In genomic region chr2:128450045-128450444, GRCm38 (mm10) we compare ENCODE assay signal across 24 mouse cellular contexts.
A peak's percentile ranks its signal among the peaks of the same experiment; 100 is the strongest.
DNase-seq lines count a peak whose midpoint lies in the region; ATAC-seq and TF ChIP-seq lines count a peak whose summit lies in the region.
"Had no signal": no experiment of that assay in that cellular context is flagged by ENCODE, and none has a peak within 500 bp of the region (broad histone marks: within the 10 kb centered on the region; RNA-seq: fewer than 3 reads in every experiment).

No protein-coding gene starts in this region.

- peak; percentile 40 for DNase-seq in layer of hippocampus, adult 9-10 months (ENCODE audit: low spot score)
- no peak for DNase-seq in layer of hippocampus, postnatal 10 days (ENCODE audit: low spot score in 2 of 2)
- peak; percentile 21 to 55 for DNase-seq in cerebellum, adult 2 months
- peak; percentile 67 to 73 for DNase-seq in cerebellum, postnatal 10 days
- DNase-seq in heart, adult 11 months: no peak
- no peak for DNase-seq in yolk sac, embryonic 10.5 days (ENCODE audit: low spot score)
- DNase-seq: adrenal gland, postnatal 25 days; embryo, embryonic 11 days; gastrocnemius, postnatal 14 days; heart, postnatal 10 days; heart, postnatal 4 days; kidney, adult 11 months; kidney, adult 9 months had no signal

- no peak overlapping the region for H3K4me2 ChIP-seq in kidney, embryonic 14.5 days (replicated peaks; ENCODE audit: low read depth, low read length)
- H3K4me2 ChIP-seq: embryonic facial prominence, embryonic 15.5 days; hindbrain, embryonic 13.5 days had no signal

- TF ChIP-seq POLR2A in cerebellum, adult 2 months (IDR thresholded peaks at IDR 0.05; ENCODE audit: borderline replicate concordance, insufficient read depth, low read length): no peak

- H3K4me1 ChIP-seq in cerebellum, adult 2 months (ENCODE audit: control insufficient read depth, insufficient read depth, low read length): peaks cover 7% of the 10 kb centered on the region
- H3K4me1 ChIP-seq in kidney, embryonic 14.5 days (ENCODE audit: control insufficient read depth, insufficient read depth, low read length): no peaks in the 10 kb centered on the region
- H3K4me1 ChIP-seq: embryonic facial prominence, embryonic 15.5 days; forebrain, embryonic 10.5 days; heart, embryonic 10.5 days; hindbrain, embryonic 13.5 days had no signal

- H3K27me3 ChIP-seq in cerebellum, adult 2 months (ENCODE audit: control insufficient read depth, insufficient read depth, low read length): no peaks in the 10 kb centered on the region
- H3K27me3 ChIP-seq in kidney, embryonic 14.5 days (ENCODE audit: control insufficient read depth, insufficient read depth, low read length): no peaks in the 10 kb centered on the region
- H3K27me3 ChIP-seq: CH12.LX; embryonic facial prominence, embryonic 15.5 days; Patski had no signal

- H3K36me3 ChIP-seq in kidney, embryonic 14.5 days (ENCODE audit: control insufficient read depth, insufficient read depth, low read length): no peaks in the 10 kb centered on the region
- H3K36me3 ChIP-seq: embryonic facial prominence, embryonic 15.5 days; forebrain, embryonic 10.5 days; heart, embryonic 10.5 days; hindbrain, embryonic 13.5 days had no signal

- H3K9me3 ChIP-seq in kidney, embryonic 14.5 days (ENCODE audit: control insufficient read depth, low read length): no peaks in the 10 kb centered on the region
- H3K9me3 ChIP-seq: embryonic facial prominence, embryonic 15.5 days; forebrain, embryonic 10.5 days; heart, embryonic 10.5 days; hindbrain, embryonic 13.5 days had no signal

- ATAC-seq in kidney, embryonic 14.5 days (ENCODE audit: low FRiP score, low TSS enrichment): no peak
- ATAC-seq: activated CD4-positive, CD25-positive, alpha-beta regulatory T cell, adult 4 months; forebrain, embryonic 14.5 days; hindbrain, postnatal 0 days; Patski had no signal

- no peak overlapping the region for H3K4me3 ChIP-seq in cerebellum, adult 2 months (replicated peaks; ENCODE audit: insufficient read depth, low read depth, low read length)
- H3K4me3 ChIP-seq in kidney, embryonic 14.5 days (ENCODE audit: low read length): no peak overlapping the region
- H3K4me3 ChIP-seq: embryonic facial prominence, embryonic 15.5 days; erythroblast, embryonic 14.5 days; forebrain, embryonic 10.5 days; heart, embryonic 10.5 days; hindbrain, embryonic 13.5 days had no signal

- TF ChIP-seq CTCF in cerebellum, adult 2 months (IDR thresholded peaks at IDR 0.05; ENCODE audit: borderline replicate concordance, insufficient read depth, low read depth, low read length): no peak

- WGBS in cerebellum, adult 2 months: 17% methylated on average over 4 of the region's 4 CpGs
- 95% methylated on average over 4 of the region's 4 CpGs for WGBS in kidney, embryonic 14.5 days

- no peak overlapping the region for H3K27ac ChIP-seq in cerebellum, adult 2 months (ENCODE audit: insufficient read depth, low read length)
- H3K27ac ChIP-seq in kidney, embryonic 14.5 days (ENCODE audit: low read depth, low read length): no peak overlapping the region
- H3K27ac ChIP-seq: embryonic facial prominence, embryonic 15.5 days; forebrain, embryonic 10.5 days; heart, embryonic 10.5 days; hindbrain, embryonic 13.5 days; hindbrain, postnatal 0 days had no signal

- H3K9ac ChIP-seq in kidney, embryonic 14.5 days (ENCODE audit: low read depth, low read length): no peak overlapping the region
- H3K9ac ChIP-seq: embryonic facial prominence, embryonic 15.5 days; hindbrain, embryonic 13.5 days had no signal

Comparison
In these comparisons a context has a peak if more than half of its experiments do, and no peak if none do; other contexts are left out.
1. DNase-seq: peak in layer of hippocampus, adult 9-10 months (single experiment), cerebellum, adult 2 months (2 of 2) and cerebellum, postnatal 10 days (2 of 2); none in layer of hippocampus, postnatal 10 days (0 of 2), heart, adult 11 months (single experiment) and yolk sac, embryonic 10.5 days (single experiment).